Mouse (Mus musculus) cerebellum, adult 9-11 months (tissue): ENCODE data around the gene Tex10.

ENCODE experiments used
- DNase-seq: peaks from one replicate; pipeline ENCODE4 v3.0.0; 2022

Tex10 gene

DNA sequence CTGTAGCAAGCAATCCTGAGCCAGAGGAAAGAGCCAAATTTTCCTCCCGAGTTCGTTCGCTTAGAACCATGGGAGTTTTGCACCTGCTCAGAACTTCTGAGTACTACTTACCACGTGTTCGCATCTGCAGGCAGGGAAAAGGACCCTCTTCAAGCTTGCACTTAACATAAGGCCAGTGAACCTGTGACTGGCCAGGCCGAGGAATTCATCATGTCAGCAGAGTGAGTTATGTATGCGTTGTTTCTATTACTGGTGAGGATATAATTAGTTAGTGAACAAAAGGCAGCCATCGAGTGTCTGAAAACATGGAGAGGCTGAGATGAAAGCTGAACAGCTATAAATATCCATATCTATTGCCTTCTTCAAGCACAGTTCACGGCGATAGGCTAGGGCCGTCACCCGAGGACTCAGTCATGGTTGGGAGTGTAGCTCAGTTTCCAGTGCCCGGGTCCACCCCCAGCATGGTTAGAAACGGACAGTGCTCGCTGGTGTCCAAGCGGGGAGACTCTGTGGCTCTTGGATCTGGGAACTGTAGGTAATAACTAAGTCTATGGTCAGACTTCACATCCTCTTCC lies 70.1 kb downstream of the Tex10 start:
- no peak for DNase-seq

DNA sequence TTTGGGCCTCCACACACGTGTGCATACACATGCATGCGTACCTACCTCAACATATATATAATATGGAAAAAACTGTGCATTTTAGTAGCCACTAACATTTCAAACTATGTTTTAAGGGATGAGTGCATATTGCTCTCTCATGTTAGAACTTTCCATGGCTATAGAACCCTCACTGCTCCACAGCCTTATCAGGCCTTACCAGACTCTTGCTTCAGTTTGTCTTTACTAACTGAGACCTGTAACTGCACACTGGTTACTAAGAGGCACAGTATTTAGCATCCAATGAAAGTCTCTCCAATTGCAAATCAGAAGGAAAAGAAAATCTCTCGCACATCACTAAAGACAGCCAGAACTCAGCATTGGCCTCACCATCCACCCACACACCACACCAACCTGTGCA lies 76.3 kb downstream of the Tex10 start:
- no peak for DNase-seq

DNA sequence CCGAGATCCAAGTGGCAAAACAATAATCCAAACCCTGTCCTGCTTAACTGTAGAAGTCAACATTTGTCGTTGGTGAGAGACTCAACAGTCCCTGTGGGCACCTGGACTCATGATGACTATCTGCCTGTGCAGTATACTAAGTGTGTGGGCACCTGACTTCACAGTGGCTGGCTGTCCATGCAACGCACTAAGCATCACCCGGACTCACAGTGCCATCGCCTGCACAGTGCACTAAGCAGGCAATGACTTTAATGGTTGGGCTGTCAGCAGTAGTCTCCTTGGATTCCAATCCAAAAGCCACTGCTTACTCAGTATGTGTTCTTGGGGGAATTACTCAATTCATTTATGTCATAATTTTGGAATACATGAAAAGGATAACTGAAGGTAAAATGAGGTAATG lies 90.8 kb downstream of the Tex10 start:
- no peak for DNase-seq

DNA sequence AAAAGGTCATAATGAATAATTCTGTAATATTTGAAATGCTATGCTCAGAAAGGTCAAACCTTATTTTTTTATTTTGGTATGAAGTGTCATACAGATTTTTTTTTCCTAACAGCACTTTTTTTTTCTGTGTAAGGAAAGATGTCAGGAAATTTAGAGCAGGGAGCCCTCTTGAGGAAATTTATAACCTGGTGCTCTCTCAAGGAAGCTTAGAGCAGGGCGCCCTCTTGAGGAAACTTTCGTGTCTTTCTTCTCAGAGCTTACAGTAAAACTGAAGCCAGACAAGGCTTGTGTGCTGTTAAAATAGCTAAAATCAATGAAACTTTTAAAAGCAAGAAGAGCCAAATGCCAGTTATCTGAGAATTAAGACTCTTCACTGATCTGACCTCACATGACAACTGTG lies 92.3 kb downstream of the Tex10 start:
- DNase-seq = peak; percentile 52
